Mouse (Mus musculus) layer of hippocampus, adult 9-11 months (tissue): Measurements from ENCODE around the gene Rad9a.

Source experiments
- DNase-seq: peaks from one replicate; pipeline ENCODE4 v3.0.0; 2022

The Rad9a gene

GRCm38 (mm10) chr19:4162646-4163542 is 38.6 kb downstream of the Rad9a start, which contains the start of gene Rps6kb2:
Rps6kb2 (minus strand) TSS chr19:4163354.
- DNase-seq: peak; percentile 98

- DNase-seq: no peak
These were observed 42.4 kb downstream of the Rad9a start for GRCm38 (mm10) chr19:4159049-4159448.

- no peak for DNase-seq
These were observed 44.7 kb downstream of the Rad9a start for GRCm38 (mm10) chr19:4156771-4157170.

- DNase-seq: no peak
These were observed 45.3 kb downstream of the Rad9a start for GRCm38 (mm10) chr19:4156073-4156579.

- DNase-seq: no peak
These were observed 46.0 kb downstream of the Rad9a start for GRCm38 (mm10) chr19:4155223-4156072.

GRCm38 (mm10) chr19:4154437-4155222 is 46.8 kb downstream of the Rad9a start:
- DNase-seq: no peak

GRCm38 (mm10) chr19:4153232-4153654 is 48.2 kb downstream of the Rad9a start, which contains the start of gene Ptprcap:
Ptprcap (plus strand) TSS chr19:4153604.
- DNase-seq: no peak

GRCm38 (mm10) chr19:4152445-4153231 is 48.8 kb downstream of the Rad9a start:
- no peak for DNase-seq

GRCm38 (mm10) chr19:4151898-4152297 is 49.6 kb downstream of the Rad9a start:
- DNase-seq: no peak

- no peak for DNase-seq
These were observed 50.0 kb downstream of the Rad9a start for GRCm38 (mm10) chr19:4151488-4151860.

GRCm38 (mm10) chr19:4150567-4151487 is 50.6 kb downstream of the Rad9a start:
- no peak for DNase-seq

GRCm38 (mm10) chr19:4149764-4150461 is 51.5 kb downstream of the Rad9a start:
- DNase-seq: no peak

GRCm38 (mm10) chr19:4149283-4149682 is 52.2 kb downstream of the Rad9a start:
- no peak for DNase-seq

- no peak for DNase-seq
These were observed 52.6 kb downstream of the Rad9a start for GRCm38 (mm10) chr19:4148819-4149218.

GRCm38 (mm10) chr19:4148491-4148806 is 53.0 kb downstream of the Rad9a start, which contains the start of gene Coro1b:
Coro1b (plus strand) TSS chr19:4148619.
- DNase-seq: peak; percentile 96

- no peak for DNase-seq
These were observed 53.5 kb downstream of the Rad9a start for GRCm38 (mm10) chr19:4147782-4148490.

- no peak for DNase-seq
These were observed 54.4 kb downstream of the Rad9a start for GRCm38 (mm10) chr19:4147022-4147405.

GRCm38 (mm10) chr19:4146366-4147021 is 55.0 kb downstream of the Rad9a start:
- DNase-seq: no peak

GRCm38 (mm10) chr19:4145936-4146335 is 55.5 kb downstream of the Rad9a start:
- DNase-seq: no peak
